Mouse (Mus musculus): ENCODE results near the gene Slc51a. TPM values are rescaled to one million over a fixed set of nuclear protein-coding genes. Genes with fewer than 3 reads are reported as not detected.

Slc51a gene
- polyA plus RNA-seq, 1 experiment: 0.14 TPM

- Histone ChIP-seq H3K27me3 (ENCODE audit: control insufficient read depth, insufficient read depth, insufficient read length) (no peaks in the 10 kb centered on the region), H3K79me3 (ENCODE audit: low read depth) (no peaks in the 10 kb centered on the region)
- TF ChIP-seq MYOD1 (IDR thresholded peaks at IDR 0.05; ENCODE audit: control insufficient read depth, insufficient read length, low read depth) (peak; percentile 93), USF1 (IDR thresholded peaks at IDR 0.05; ENCODE audit: low read depth) (no peak)
Measured at GRCm38 (mm10) chr16:32523462-32524243, 36.0 kb upstream of the Slc51a start.

GRCm38 (mm10) chr16:32522578-32523194 lies 35.0 kb upstream of the Slc51a start:
- H3K4me3 ChIP-seq (ENCODE audit: insufficient read depth, poor library complexity, severe bottlenecking): no peak overlapping the region
- no peaks in the 10 kb centered on the region for H3K79me2 ChIP-seq (ENCODE audit: control insufficient read depth, insufficient read depth)
- H3K27me3 ChIP-seq (ENCODE audit: control insufficient read depth, insufficient read depth, insufficient read length): no peaks in the 10 kb centered on the region
- H3K36me3 ChIP-seq (ENCODE audit: control insufficient read depth, insufficient read depth): no peaks in the 10 kb centered on the region
- no peaks in the 10 kb centered on the region for H3K79me3 ChIP-seq (ENCODE audit: low read depth)
- TF ChIP-seq MYOD1 (IDR thresholded peaks at IDR 0.05; ENCODE audit: control insufficient read depth, insufficient read length, low read depth): no peak
- TF ChIP-seq USF1 (IDR thresholded peaks at IDR 0.05; ENCODE audit: low read depth): no peak
- TF ChIP-seq MAX (IDR thresholded peaks at IDR 0.05): no peak
- TF ChIP-seq FOSL1 (IDR thresholded peaks at IDR 0.05; ENCODE audit: insufficient read depth, low read length, poor library complexity, severe bottlenecking): no peak
- TF ChIP-seq CTCF (IDR thresholded peaks at IDR 0.05; ENCODE audit: control insufficient read depth, insufficient read depth, insufficient read length): no peak
- no peak for TF ChIP-seq CEBPB (IDR thresholded peaks at IDR 0.05; ENCODE audit: low read depth)
- TF ChIP-seq MYOG (IDR thresholded peaks at IDR 0.05; ENCODE audit: control insufficient read depth, extremely low read depth, insufficient read length): no peak
- no peak overlapping the region for H3ac ChIP-seq (ENCODE audit: control insufficient read depth, insufficient read length, low read depth)

More at GRCm38 (mm10) chr16:32523462-32524243, 36.0 kb upstream of the Slc51a start:
- Histone ChIP-seq H3K4me3 (ENCODE audit: insufficient read depth, poor library complexity, severe bottlenecking) (no peak overlapping the region), H3K79me2 (ENCODE audit: control insufficient read depth, insufficient read depth) (no peaks in the 10 kb centered on the region), H3K36me3 (ENCODE audit: control insufficient read depth, insufficient read depth) (no peaks in the 10 kb centered on the region), H3ac (ENCODE audit: control insufficient read depth, insufficient read length, low read depth) (no peak overlapping the region)

- Histone ChIP-seq H3ac (ENCODE audit: control insufficient read depth, insufficient read length, low read depth) (no peak overlapping the region), H3K36me3 (ENCODE audit: control insufficient read depth, insufficient read depth) (no peaks in the 10 kb centered on the region), H3K4me3 (ENCODE audit: insufficient read depth, poor library complexity, severe bottlenecking) (no peak overlapping the region), H3K79me3 (ENCODE audit: low read depth) (no peaks in the 10 kb centered on the region), H3K27me3 (ENCODE audit: control insufficient read depth, insufficient read depth, insufficient read length) (no peaks in the 10 kb centered on the region), H3K79me2 (ENCODE audit: control insufficient read depth, insufficient read depth) (no peaks in the 10 kb centered on the region)
- TF ChIP-seq MYOD1 (IDR thresholded peaks at IDR 0.05; ENCODE audit: control insufficient read depth, insufficient read length, low read depth) (peak; percentile 68), CEBPB (IDR thresholded peaks at IDR 0.05; ENCODE audit: low read depth) (no peak), FOSL1 (IDR thresholded peaks at IDR 0.05; ENCODE audit: insufficient read depth, low read length, poor library complexity, severe bottlenecking) (no peak)
Measured at GRCm38 (mm10) chr16:32520372-32520748, 32.7 kb upstream of the Slc51a start.

- TF ChIP-seq FOSL1 (IDR thresholded peaks at IDR 0.05; ENCODE audit: insufficient read depth, low read length, poor library complexity, severe bottlenecking): no peak
- no peak for TF ChIP-seq CEBPB (IDR thresholded peaks at IDR 0.05; ENCODE audit: low read depth)
- TF ChIP-seq CTCF (IDR thresholded peaks at IDR 0.05; ENCODE audit: control insufficient read depth, insufficient read depth, insufficient read length): no peak
- no peak for TF ChIP-seq USF1 (IDR thresholded peaks at IDR 0.05; ENCODE audit: low read depth)
- no peak for TF ChIP-seq MAX (IDR thresholded peaks at IDR 0.05)
- TF ChIP-seq MYOD1 (IDR thresholded peaks at IDR 0.05; ENCODE audit: control insufficient read depth, insufficient read length, low read depth): no peak
- TF ChIP-seq MYOG (IDR thresholded peaks at IDR 0.05; ENCODE audit: control insufficient read depth, extremely low read depth, insufficient read length): no peak
- H3K27me3 ChIP-seq (ENCODE audit: control insufficient read depth, insufficient read depth, insufficient read length): no peaks in the 10 kb centered on the region
- H3K36me3 ChIP-seq (ENCODE audit: control insufficient read depth, insufficient read depth): no peaks in the 10 kb centered on the region
- no peak overlapping the region for H3ac ChIP-seq (ENCODE audit: control insufficient read depth, insufficient read length, low read depth)
- H3K79me3 ChIP-seq (ENCODE audit: low read depth): no peaks in the 10 kb centered on the region
- H3K79me2 ChIP-seq (ENCODE audit: control insufficient read depth, insufficient read depth): no peaks in the 10 kb centered on the region
- no peak overlapping the region for H3K4me3 ChIP-seq (ENCODE audit: insufficient read depth, poor library complexity, severe bottlenecking)
Measured at GRCm38 (mm10) chr16:32519656-32520371, 32.1 kb upstream of the Slc51a start.

GRCm38 (mm10) chr16:32517785-32518481 lies 30.3 kb upstream of the Slc51a start:
- no peaks in the 10 kb centered on the region for H3K27me3 ChIP-seq (ENCODE audit: control insufficient read depth, insufficient read depth, insufficient read length)
- no peaks in the 10 kb centered on the region for H3K79me2 ChIP-seq (ENCODE audit: control insufficient read depth, insufficient read depth)
- no peak for TF ChIP-seq FOSL1 (IDR thresholded peaks at IDR 0.05; ENCODE audit: insufficient read depth, low read length, poor library complexity, severe bottlenecking)
- H3ac ChIP-seq (ENCODE audit: control insufficient read depth, insufficient read length, low read depth): no peak overlapping the region
- no peaks in the 10 kb centered on the region for H3K79me3 ChIP-seq (ENCODE audit: low read depth)
- no peaks in the 10 kb centered on the region for H3K36me3 ChIP-seq (ENCODE audit: control insufficient read depth, insufficient read depth)
- no peak overlapping the region for H3K4me3 ChIP-seq (ENCODE audit: insufficient read depth, poor library complexity, severe bottlenecking)

All from C2C12 (cell line).